Mouse (Mus musculus) ES-Bruce4 (cell line): ENCODE data around the gene Adamts10. TPM values are rescaled to one million over a fixed set of nuclear protein-coding genes. Genes with fewer than 3 reads are reported as not detected.

Experiments used
- H3K27ac ChIP-seq: 2 replicates; pipeline ENCODE4 v1.5.1; 2012; ENCODE audit warnings: low read length, inconsistent platforms; ENCODE audit not compliant: insufficient read depth
- H3K27me3 ChIP-seq: 2 replicates; pipeline ENCODE4 v1.6.1; 2012; ENCODE audit warnings: mild to moderate bottlenecking, low read length, inconsistent platforms; ENCODE audit not compliant: control insufficient read depth, poor library complexity, insufficient read depth, severe bottlenecking
- H3K36me3 ChIP-seq: 2 replicates; pipeline ENCODE4 v1.6.1; 2012; ENCODE audit warnings: inconsistent platforms, mild to moderate bottlenecking, low read length, moderate library complexity; ENCODE audit not compliant: control insufficient read depth, poor library complexity, insufficient read depth, severe bottlenecking
- H3K4me1 ChIP-seq: one replicate; pipeline ENCODE4 v1.8.1; 2011; ENCODE audit warnings: low read length; ENCODE audit not compliant: control insufficient read depth, insufficient read depth
- H3K4me3 ChIP-seq: 2 replicates; pipeline ENCODE4 v1.5.1; 2011; ENCODE audit warnings: low read depth, mild to moderate bottlenecking, low read length
- H3K9ac ChIP-seq: 2 replicates; pipeline ENCODE4 v1.6.1; 2012; ENCODE audit warnings: low read depth, mild to moderate bottlenecking, inconsistent platforms; ENCODE audit not compliant: poor library complexity, severe bottlenecking
- H3K9me3 ChIP-seq: replicated peaks from 2 replicates; pipeline ENCODE4 v1.6.1; 2012; ENCODE audit warnings: mild to moderate bottlenecking, low read length, inconsistent platforms; ENCODE audit not compliant: control insufficient read depth, poor library complexity, insufficient read depth, severe bottlenecking
- CTCF ChIP-seq: IDR thresholded peaks from one replicate; pipeline ENCODE4 v1.8.1; 2011; ENCODE audit warnings: low read depth, low read length
- EP300 ChIP-seq: IDR thresholded peaks from 2 replicates; pipeline ENCODE4 v1.6.1; 2011; ENCODE audit warnings: low read depth, low read length; ENCODE audit not compliant: insufficient read depth
- POLR2A ChIP-seq: IDR thresholded peaks from one replicate; pipeline ENCODE4 v1.8.1; 2011; ENCODE audit warnings: low read length; ENCODE audit not compliant: insufficient read depth
- polyA plus RNA-seq: library from polyadenylated mRNA; stranded (reverse); fragments of >200 nt; gene quantifications from 2 replicates; pipeline ENCODE4 v1.2.4, GENCODE M21; 2011; ENCODE audit warnings: low read depth; ENCODE audit not compliant: missing spikeins, insufficient read depth, insufficient read length

Gene Adamts10
- 12.7 and 15.8 TPM in 2 replicates for polyA plus RNA-seq

DNA sequence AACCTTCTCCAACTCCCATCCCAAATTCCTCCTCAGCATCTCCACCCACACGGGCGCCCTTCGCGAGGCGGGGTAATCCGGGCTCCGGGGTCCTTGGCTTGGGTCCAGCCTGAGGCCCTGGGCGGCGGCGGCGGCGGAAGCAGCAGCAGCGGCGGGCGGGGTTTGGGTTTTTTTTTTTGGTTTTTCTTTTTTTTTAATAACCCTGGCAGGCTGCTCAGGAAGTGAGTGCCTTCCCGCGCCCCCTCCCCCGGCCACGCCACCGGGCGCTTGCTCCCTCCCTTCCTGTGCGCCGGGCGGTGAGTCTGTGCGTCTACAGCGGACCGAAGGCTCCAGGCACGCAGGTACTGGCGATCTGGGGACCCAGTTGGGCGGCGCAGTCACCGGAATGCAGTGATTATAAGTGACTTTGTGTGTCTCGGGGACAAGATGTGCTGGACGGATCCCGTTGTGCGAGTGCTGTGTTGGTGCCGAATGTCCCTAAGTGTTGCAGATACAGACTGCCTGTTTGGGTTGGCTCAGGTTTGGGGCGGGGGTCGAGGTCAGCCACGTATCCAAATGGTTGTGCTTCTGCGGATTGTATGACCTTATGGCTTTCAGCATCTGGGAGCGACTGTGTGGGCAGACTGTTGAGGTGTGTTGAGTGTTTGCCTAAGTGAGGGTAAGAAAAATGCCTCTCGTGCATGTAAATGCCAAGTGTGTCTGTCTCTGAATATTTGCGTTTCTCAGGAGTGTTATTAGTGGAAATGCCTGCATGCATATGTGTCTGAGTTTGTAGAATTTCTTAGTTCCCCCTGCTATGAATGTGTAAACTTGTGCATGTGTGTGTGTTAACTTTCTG lies at the start of gene Adamts10:
TSS of gene Adamts10 (plus strand) at position 287 of the 838 bp plus-strand sequence.
- no peaks in the 10 kb centered on the region for H3K9me3 ChIP-seq
- TF ChIP-seq CTCF (no peak), POLR2A (no peak), EP300 (no peak)
- H3K27me3 ChIP-seq: no peaks in the 10 kb centered on the region
- H3K4me1 ChIP-seq: peaks cover 2% of the 10 kb centered on the region
- H3K27ac ChIP-seq: no peak within 1 kb of the TSS
- no peaks in the 10 kb centered on the region for H3K36me3 ChIP-seq
- peak within 1 kb of the TSS; percentile 80 for H3K4me3 ChIP-seq
- H3K9ac ChIP-seq: peak within 1 kb of the TSS; percentile 45

DNA sequence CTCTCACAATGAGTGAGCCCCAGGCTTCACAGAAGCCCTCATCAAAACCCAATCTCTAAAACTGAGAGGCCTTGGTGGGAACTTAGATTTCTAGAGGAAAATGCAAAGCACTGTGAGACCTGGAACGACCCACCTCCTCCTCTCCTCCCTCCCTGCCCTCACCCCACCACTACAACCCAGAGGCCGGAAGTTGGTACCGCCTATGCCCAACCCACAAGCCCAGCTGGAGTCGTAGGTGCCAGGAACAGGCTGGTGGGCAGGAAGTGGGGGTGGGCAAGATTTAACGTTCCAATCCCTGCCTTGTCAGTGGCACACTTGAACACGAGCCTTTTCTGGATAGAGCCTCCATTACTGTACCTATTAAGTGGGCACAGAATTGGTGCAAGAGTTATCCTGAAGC lies 40.0 kb upstream of the Adamts10 start:
- TF ChIP-seq CTCF: no peak
- no peak for TF ChIP-seq EP300
- TF ChIP-seq POLR2A: no peak
- Histone ChIP-seq H3K9me3 (no peaks in the 10 kb centered on the region), H3K27me3 (no peaks in the 10 kb centered on the region), H3K27ac (no peak overlapping the region), H3K36me3 (no peaks in the 10 kb centered on the region), H3K4me1 (no peaks in the 10 kb centered on the region), H3K9ac (no peak overlapping the region), H3K4me3 (no peak overlapping the region)

DNA sequence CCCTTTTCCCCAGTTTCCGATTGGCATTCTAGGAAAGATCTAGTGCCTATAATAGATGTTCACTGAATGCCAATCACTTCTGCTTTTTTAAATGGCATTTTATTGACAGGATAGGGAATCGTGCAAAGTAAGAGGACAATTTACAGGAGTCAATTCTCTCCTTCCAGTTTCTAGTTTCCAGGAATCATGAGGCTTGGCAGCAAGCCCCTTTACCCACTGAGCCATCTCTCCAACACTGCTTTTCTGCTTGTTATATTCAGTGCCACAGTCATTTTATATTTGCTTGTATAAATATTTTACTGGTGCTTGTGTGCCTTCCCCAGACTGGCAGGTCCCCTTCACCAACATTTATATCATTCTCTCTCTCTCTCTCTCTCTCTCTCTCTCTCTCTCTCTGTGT lies 36.8 kb upstream of the Adamts10 start:
- no peak overlapping the region for H3K27ac ChIP-seq
- H3K4me3 ChIP-seq: no peak overlapping the region
- H3K4me1 ChIP-seq: no peaks in the 10 kb centered on the region
- TF ChIP-seq CTCF: no peak
- H3K36me3 ChIP-seq: no peaks in the 10 kb centered on the region
- H3K27me3 ChIP-seq: no peaks in the 10 kb centered on the region
- no peaks in the 10 kb centered on the region for H3K9me3 ChIP-seq
- no peak overlapping the region for H3K9ac ChIP-seq

DNA sequence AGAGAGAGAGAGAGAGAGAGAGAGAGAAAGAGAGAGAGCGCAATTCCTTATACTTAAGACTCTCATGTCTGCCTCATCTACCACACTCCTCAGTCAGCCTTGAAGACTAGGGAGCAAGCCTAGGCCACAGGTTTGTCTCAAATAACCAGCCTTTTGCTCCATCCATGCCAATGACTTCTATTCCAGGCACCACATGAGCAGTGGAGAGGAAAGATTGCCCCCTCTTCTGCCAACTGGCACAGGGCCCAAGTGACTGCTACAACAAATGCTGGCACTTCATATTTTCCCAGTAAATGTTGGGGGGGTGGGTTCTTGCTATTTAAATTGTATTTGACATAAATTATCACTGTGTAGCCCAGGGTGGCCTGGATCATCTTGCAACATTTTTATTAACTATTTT lies 36.4 kb upstream of the Adamts10 start:
- H3K27ac ChIP-seq: no peak overlapping the region
- no peak overlapping the region for H3K9ac ChIP-seq
- no peaks in the 10 kb centered on the region for H3K36me3 ChIP-seq
- TF ChIP-seq CTCF: no peak
- TF ChIP-seq POLR2A: no peak
- TF ChIP-seq EP300: no peak
- no peaks in the 10 kb centered on the region for H3K27me3 ChIP-seq
- no peak overlapping the region for H3K4me3 ChIP-seq
- no peaks in the 10 kb centered on the region for H3K4me1 ChIP-seq
- H3K9me3 ChIP-seq: no peaks in the 10 kb centered on the region

DNA sequence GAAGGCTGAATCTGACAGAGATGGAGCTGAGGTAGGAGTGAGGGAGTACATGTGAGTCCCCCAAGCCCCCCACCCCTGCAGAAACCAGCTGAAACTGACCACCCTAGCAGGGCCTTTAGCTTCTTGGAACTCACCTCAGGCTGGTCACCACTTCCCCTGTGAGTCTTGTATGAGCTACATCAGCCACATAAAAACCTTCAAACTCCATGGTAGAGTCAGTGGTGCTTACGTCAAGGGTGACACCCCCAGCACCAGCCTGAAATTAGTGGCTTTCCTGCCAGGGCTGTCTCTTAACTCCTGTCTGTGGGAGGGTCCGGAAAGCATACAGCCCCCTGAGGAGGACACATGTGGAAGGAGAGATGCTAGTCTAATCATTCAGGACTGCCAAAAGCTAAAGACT lies 32.6 kb upstream of the Adamts10 start:
- Histone ChIP-seq H3K27me3 (no peaks in the 10 kb centered on the region), H3K4me1 (no peaks in the 10 kb centered on the region), H3K9me3 (no peaks in the 10 kb centered on the region), H3K36me3 (no peaks in the 10 kb centered on the region), H3K4me3 (no peak overlapping the region), H3K9ac (no peak overlapping the region), H3K27ac (no peak overlapping the region)
- TF ChIP-seq POLR2A (no peak), EP300 (no peak), CTCF (no peak)

DNA sequence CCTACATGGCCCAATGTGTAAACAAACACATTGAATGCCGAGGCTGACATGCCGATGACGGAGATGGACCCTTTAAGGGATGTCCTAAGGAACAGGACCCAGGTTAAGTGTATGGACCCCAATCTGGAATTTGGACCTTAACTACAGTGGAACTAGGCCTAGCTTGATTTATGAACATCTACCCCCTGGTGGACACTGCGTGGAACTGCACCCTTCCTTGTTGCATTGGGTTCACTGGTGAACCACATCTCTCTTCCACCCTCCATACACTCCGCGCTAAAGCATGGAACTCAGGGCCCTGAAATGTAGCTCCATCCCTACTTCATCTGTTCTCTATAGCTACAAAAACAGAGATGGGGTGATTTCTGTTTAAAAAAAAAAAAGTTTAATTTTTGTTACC lies 30.9 kb upstream of the Adamts10 start:
- H3K4me1 ChIP-seq: no peaks in the 10 kb centered on the region
- no peak overlapping the region for H3K4me3 ChIP-seq
- no peak overlapping the region for H3K27ac ChIP-seq
- H3K27me3 ChIP-seq: no peaks in the 10 kb centered on the region
- no peak overlapping the region for H3K9ac ChIP-seq
- H3K36me3 ChIP-seq: no peaks in the 10 kb centered on the region
- no peak for TF ChIP-seq EP300
- TF ChIP-seq CTCF: peak; percentile 49
- TF ChIP-seq POLR2A: no peak
- no peaks in the 10 kb centered on the region for H3K9me3 ChIP-seq
